Mouse (Mus musculus): ENCODE data around the gene Tmc5. TPM values are rescaled to one million over a fixed set of nuclear protein-coding genes. Genes with fewer than 3 reads are reported as not detected.

The Tmc5 gene
- total and polyA plus RNA-seq, 2 experiments from 2014 or later: 0.22 to 0.66 TPM

- WGBS: 80% methylated on average over 11 of the region's 11 CpGs
- H3K9ac ChIP-seq (replicated peaks; ENCODE audit: low read length, poor library complexity, severe bottlenecking): no peak overlapping the region
Measured at GRCm38 (mm10) chr7:118596271-118596670, 826 bp upstream of the Tmc5 start.

GRCm38 (mm10) chr7:118599954-118600631 lies 3.0 kb downstream of the Tmc5 start:
- H3K36me3 ChIP-seq (ENCODE audit: insufficient read depth, low read length): no peaks in the 10 kb centered on the region
- H3K9ac ChIP-seq (replicated peaks; ENCODE audit: low read length, poor library complexity, severe bottlenecking): no peak overlapping the region
- TF ChIP-seq CTCF (IDR thresholded peaks at IDR 0.05): no peak
- H3K27me3 ChIP-seq (ENCODE audit: insufficient read depth, low read length): peaks cover 15% of the 10 kb centered on the region
- H3K4me2 ChIP-seq (ENCODE audit: low read depth, low read length, poor library complexity, severe bottlenecking): no peak overlapping the region
- WGBS: 61% methylated on average over 12 of the region's 12 CpGs
- 0 out of 2 replicates have a peak, but pooled peaks cover under 1% of the 10 kb centered on the region for H3K4me1 ChIP-seq (ENCODE audit: insufficient read depth, low read length)
- DNase-seq (ENCODE audit: low spot score): no peak
- H3K9me3 ChIP-seq (ENCODE audit: low read length): no peaks in the 10 kb centered on the region
- H3K4me3 ChIP-seq (ENCODE audit: low read depth, low read length): no peak overlapping the region
- no peak overlapping the region for H3K27ac ChIP-seq (ENCODE audit: low read depth, low read length)
- no peak for ATAC-seq (ENCODE audit: low FRiP score)

More at GRCm38 (mm10) chr7:118596271-118596670, 826 bp upstream of the Tmc5 start:
- H3K4me2 ChIP-seq (ENCODE audit: low read depth, low read length, poor library complexity, severe bottlenecking): no peak overlapping the region
- no peak for ATAC-seq (ENCODE audit: low FRiP score)
- no peak for TF ChIP-seq CTCF (IDR thresholded peaks at IDR 0.05)
- no peak for DNase-seq (ENCODE audit: low spot score)
- H3K9me3 ChIP-seq (ENCODE audit: low read length): no peaks in the 10 kb centered on the region
- peaks cover 15% of the 10 kb centered on the region for H3K27me3 ChIP-seq (ENCODE audit: insufficient read depth, low read length)
- H3K27ac ChIP-seq (ENCODE audit: low read depth, low read length): no peak overlapping the region
- peaks cover 13% of the 10 kb centered on the region for H3K4me1 ChIP-seq (ENCODE audit: insufficient read depth, low read length)
- H3K36me3 ChIP-seq (ENCODE audit: insufficient read depth, low read length): no peaks in the 10 kb centered on the region
- no peak overlapping the region for H3K4me3 ChIP-seq (ENCODE audit: low read depth, low read length)

- Histone ChIP-seq H3K4me1 (ENCODE audit: insufficient read depth, low read length) (no peaks in the 10 kb centered on the region), H3K9ac (replicated peaks; ENCODE audit: low read length, poor library complexity, severe bottlenecking) (no peak overlapping the region), H3K4me2 (ENCODE audit: low read depth, low read length, poor library complexity, severe bottlenecking) (no peak overlapping the region), H3K9me3 (ENCODE audit: low read length) (no peaks in the 10 kb centered on the region), H3K4me3 (ENCODE audit: low read depth, low read length) (no peak overlapping the region), H3K36me3 (ENCODE audit: insufficient read depth, low read length) (no peaks in the 10 kb centered on the region), H3K27ac (ENCODE audit: low read depth, low read length) (no peak overlapping the region), H3K27me3 (ENCODE audit: insufficient read depth, low read length) (no peaks in the 10 kb centered on the region)
- 75% methylated on average over 8 of the region's 8 CpGs for WGBS
- DNase-seq (ENCODE audit: low spot score): no peak
- no peak for ATAC-seq (ENCODE audit: low FRiP score)
- TF ChIP-seq CTCF (IDR thresholded peaks at IDR 0.05): no peak
Measured at GRCm38 (mm10) chr7:118604842-118605241, 7.7 kb downstream of the Tmc5 start.

GRCm38 (mm10) chr7:118609815-118610214 lies 12.7 kb downstream of the Tmc5 start:
- H3K9me3 ChIP-seq (ENCODE audit: low read length): no peaks in the 10 kb centered on the region
- DNase-seq (ENCODE audit: low spot score) (no peak), ATAC-seq (ENCODE audit: low FRiP score) (no peak)
- H3K4me3 ChIP-seq (ENCODE audit: low read depth, low read length): no peak overlapping the region
- WGBS: 93% methylated on average over 7 of the region's 7 CpGs
- H3K36me3 ChIP-seq (ENCODE audit: insufficient read depth, low read length): no peaks in the 10 kb centered on the region
- no peak overlapping the region for H3K27ac ChIP-seq (ENCODE audit: low read depth, low read length)
- H3K4me2 ChIP-seq (ENCODE audit: low read depth, low read length, poor library complexity, severe bottlenecking): no peak overlapping the region
- no peaks in the 10 kb centered on the region for H3K4me1 ChIP-seq (ENCODE audit: insufficient read depth, low read length)
- no peaks in the 10 kb centered on the region for H3K27me3 ChIP-seq (ENCODE audit: insufficient read depth, low read length)
- TF ChIP-seq CTCF (IDR thresholded peaks at IDR 0.05): no peak
- no peak overlapping the region for H3K9ac ChIP-seq (replicated peaks; ENCODE audit: low read length, poor library complexity, severe bottlenecking)

GRCm38 (mm10) chr7:118610721-118611120 lies 13.6 kb downstream of the Tmc5 start:
- ATAC-seq (ENCODE audit: low FRiP score): no peak
- TF ChIP-seq CTCF (IDR thresholded peaks at IDR 0.05): no peak
- no peaks in the 10 kb centered on the region for H3K9me3 ChIP-seq (ENCODE audit: low read length)
- 93% methylated on average over 12 of the region's 13 CpGs for WGBS
- H3K27me3 ChIP-seq (ENCODE audit: insufficient read depth, low read length): no peaks in the 10 kb centered on the region
- H3K27ac ChIP-seq (ENCODE audit: low read depth, low read length): no peak overlapping the region
- DNase-seq (ENCODE audit: low spot score): no peak
- H3K4me1 ChIP-seq (ENCODE audit: insufficient read depth, low read length): no peaks in the 10 kb centered on the region
- no peak overlapping the region for H3K4me3 ChIP-seq (ENCODE audit: low read depth, low read length)
- H3K36me3 ChIP-seq (ENCODE audit: insufficient read depth, low read length): no peaks in the 10 kb centered on the region
- H3K4me2 ChIP-seq (ENCODE audit: low read depth, low read length, poor library complexity, severe bottlenecking): no peak overlapping the region
- H3K9ac ChIP-seq (replicated peaks; ENCODE audit: low read length, poor library complexity, severe bottlenecking): no peak overlapping the region

GRCm38 (mm10) chr7:118611185-118611749 lies 14.2 kb downstream of the Tmc5 start:
- 83% methylated on average over 4 of the region's 4 CpGs for WGBS
- Histone ChIP-seq H3K4me1 (ENCODE audit: insufficient read depth, low read length) (no peaks in the 10 kb centered on the region), H3K27me3 (ENCODE audit: insufficient read depth, low read length) (no peaks in the 10 kb centered on the region), H3K36me3 (ENCODE audit: insufficient read depth, low read length) (no peaks in the 10 kb centered on the region), H3K9ac (replicated peaks; ENCODE audit: low read length, poor library complexity, severe bottlenecking) (no peak overlapping the region), H3K27ac (ENCODE audit: low read depth, low read length) (no peak overlapping the region), H3K4me3 (ENCODE audit: low read depth, low read length) (no peak overlapping the region), H3K4me2 (ENCODE audit: low read depth, low read length, poor library complexity, severe bottlenecking) (no peak overlapping the region), H3K9me3 (ENCODE audit: low read length) (no peaks in the 10 kb centered on the region)
- DNase-seq (ENCODE audit: low spot score): no peak
- ATAC-seq (ENCODE audit: low FRiP score): no peak
- no peak for TF ChIP-seq CTCF (IDR thresholded peaks at IDR 0.05)
